Mouse (Mus musculus): Measurements from ENCODE around the gene Rnf212b.

DNA sequence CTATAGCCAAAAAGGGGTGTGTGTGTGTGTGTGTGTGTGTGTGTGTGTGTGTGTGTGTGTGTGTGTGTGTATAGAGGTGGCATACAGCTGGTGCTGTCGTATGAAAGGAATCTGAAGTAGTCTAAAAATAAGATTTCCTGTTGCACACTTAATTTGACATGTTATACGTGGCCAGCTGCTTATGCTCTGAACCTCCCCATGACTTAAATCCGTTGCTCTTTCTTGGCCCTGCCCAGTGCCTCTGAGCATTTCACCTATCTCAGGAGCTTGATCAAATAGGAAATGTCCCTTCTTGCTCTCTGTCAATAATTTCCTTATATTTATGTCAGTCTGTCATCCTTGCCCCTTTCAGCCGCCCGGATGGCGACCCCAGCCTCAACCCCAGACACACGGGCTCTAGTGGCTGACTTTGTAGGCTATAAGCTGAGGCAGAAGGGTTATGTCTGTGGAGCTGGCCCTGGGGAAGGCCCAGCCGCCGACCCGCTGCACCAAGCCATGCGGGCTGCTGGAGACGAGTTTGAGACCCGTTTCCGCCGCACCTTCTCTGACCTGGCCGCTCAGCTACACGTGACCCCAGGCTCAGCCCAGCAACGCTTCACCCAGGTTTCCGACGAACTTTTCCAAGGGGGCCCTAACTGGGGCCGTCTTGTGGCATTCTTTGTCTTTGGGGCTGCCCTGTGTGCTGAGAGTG lies 70.2 kb downstream of the Rnf212b start:
- TF ChIP-seq CTCF (IDR thresholded peaks at IDR 0.05; ENCODE audit: control insufficient read depth, insufficient read depth, insufficient read length), result no peak
- TF ChIP-seq MAX (IDR thresholded peaks at IDR 0.05), result no peak
- no peak for TF ChIP-seq MYOD1 (IDR thresholded peaks at IDR 0.05; ENCODE audit: control insufficient read depth, insufficient read length, low read depth)
- TF ChIP-seq USF1 (IDR thresholded peaks at IDR 0.05; ENCODE audit: low read depth), result no peak
- no peak for TF ChIP-seq FOSL1 (IDR thresholded peaks at IDR 0.05; ENCODE audit: insufficient read depth, low read length, poor library complexity, severe bottlenecking)
- TF ChIP-seq MYOG (IDR thresholded peaks at IDR 0.05; ENCODE audit: control insufficient read depth, extremely low read depth, insufficient read length), result no peak
